Mouse (Mus musculus): ENCODE measurements around the gene Gm4763. TPM values are rescaled to one million over a fixed set of nuclear protein-coding genes. Genes with fewer than 3 reads are reported as not detected.
"Not testable (repeated sequence)": the region's sequence is repeated elsewhere in the genome, so short reads cannot be mapped to it uniquely, and the experiment has no call there.

Gm4763 gene
- polyA plus RNA-seq, 1 experiment from 2014 or later, result not detected

- no peak overlapping the region for H3K4me3 ChIP-seq (ENCODE audit: low read length)
- no peaks in the 10 kb centered on the region for H3K27me3 ChIP-seq (replicated peaks; ENCODE audit: control insufficient read depth, insufficient read depth, low read length)
- H3K9ac ChIP-seq (ENCODE audit: low read depth, low read length), result no peak overlapping the region
- no peaks in the 10 kb centered on the region for H3K4me1 ChIP-seq (ENCODE audit: control insufficient read depth, insufficient read depth, low read length)
- no peak for ATAC-seq
- 39% methylated on average over 4 of the region's 4 CpGs for WGBS
- no peaks in the 10 kb centered on the region for H3K9me3 ChIP-seq (ENCODE audit: control insufficient read depth, low read length)
- no peak overlapping the region for H3K4me2 ChIP-seq (ENCODE audit: low read depth, low read length)
- H3K27ac ChIP-seq (ENCODE audit: low read length), result no peak overlapping the region
- H3K36me3 ChIP-seq (ENCODE audit: control insufficient read depth, insufficient read depth, low read length), result no peaks in the 10 kb centered on the region
These were observed 24.0 kb upstream of the Gm4763 start for GRCm38 (mm10) chr7:24750695-24751094.

GRCm38 (mm10) chr7:24735970-24736670 is 9.4 kb upstream of the Gm4763 start:
- no peaks in the 10 kb centered on the region for H3K36me3 ChIP-seq (ENCODE audit: control insufficient read depth, insufficient read depth, low read length)
- H3K9ac ChIP-seq (ENCODE audit: low read depth, low read length), result no peak overlapping the region
- no peaks in the 10 kb centered on the region for H3K4me1 ChIP-seq (ENCODE audit: control insufficient read depth, insufficient read depth, low read length)
- H3K27ac ChIP-seq (ENCODE audit: low read length), result no peak overlapping the region
- no peak overlapping the region for H3K4me3 ChIP-seq (ENCODE audit: low read length)
- H3K27me3 ChIP-seq (replicated peaks; ENCODE audit: control insufficient read depth, insufficient read depth, low read length), result no peaks in the 10 kb centered on the region
- H3K4me2 ChIP-seq (ENCODE audit: low read depth, low read length), result no peak overlapping the region
- 13% methylated on average over 17 of the region's 17 CpGs for WGBS
- H3K9me3 ChIP-seq (ENCODE audit: control insufficient read depth, low read length), result no peaks in the 10 kb centered on the region
- ATAC-seq, result peak; percentile 58; the same call in 1 of the 2 replicates

DNA sequence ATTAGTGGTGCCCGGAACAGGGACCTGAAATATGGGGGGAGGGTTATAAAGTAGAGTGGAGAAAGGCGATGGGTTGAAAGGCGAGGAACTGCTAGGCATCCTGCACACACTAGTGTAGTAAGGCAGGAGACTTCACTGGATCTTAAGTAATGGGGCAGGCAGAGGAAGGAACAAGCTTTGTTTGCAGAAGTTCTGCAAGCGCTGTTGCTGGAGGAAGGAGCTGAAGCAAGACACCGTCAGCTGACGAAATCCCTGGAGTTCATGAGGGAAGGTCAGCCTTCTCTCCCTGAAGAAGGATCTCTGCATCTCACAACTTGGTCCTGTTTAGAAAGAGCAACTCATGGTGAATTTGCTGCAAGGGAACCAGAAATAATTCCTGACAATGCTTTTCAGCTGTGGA is 11.7 kb downstream of the Gm4763 start:
- 65% methylated on average over 6 of the region's 6 CpGs for WGBS
- ATAC-seq, result no peak
- H3K4me3 ChIP-seq (ENCODE audit: low read length), result no peak overlapping the region
- no peaks in the 10 kb centered on the region for H3K36me3 ChIP-seq (ENCODE audit: control insufficient read depth, insufficient read depth, low read length)
- H3K4me1 ChIP-seq (ENCODE audit: control insufficient read depth, insufficient read depth, low read length), result no peaks in the 10 kb centered on the region
- no peak overlapping the region for H3K9ac ChIP-seq (ENCODE audit: low read depth, low read length)
- no peaks in the 10 kb centered on the region for H3K27me3 ChIP-seq (replicated peaks; ENCODE audit: control insufficient read depth, insufficient read depth, low read length)
- no peaks in the 10 kb centered on the region for H3K9me3 ChIP-seq (ENCODE audit: control insufficient read depth, low read length)
- H3K27ac ChIP-seq (ENCODE audit: low read length), result no peak overlapping the region
- H3K4me2 ChIP-seq (ENCODE audit: low read depth, low read length), result no peak overlapping the region

GRCm38 (mm10) chr7:24708832-24709292 is 17.8 kb downstream of the Gm4763 start, which contains the start of gene BC049730:
BC049730 (plus strand) TSS chr7:24709242.
- H3K9me3 ChIP-seq (ENCODE audit: control insufficient read depth, low read length), result no peaks in the 10 kb centered on the region
- no peak within 1 kb of the TSS for H3K9ac ChIP-seq (ENCODE audit: low read depth, low read length)
- no peaks in the 10 kb centered on the region for H3K4me1 ChIP-seq (ENCODE audit: control insufficient read depth, insufficient read depth, low read length)
- H3K27ac ChIP-seq (ENCODE audit: low read length), result no peak within 1 kb of the TSS
- no peak within 1 kb of the TSS for H3K4me2 ChIP-seq (ENCODE audit: low read depth, low read length)
- no peaks in the 10 kb centered on the region for H3K27me3 ChIP-seq (replicated peaks; ENCODE audit: control insufficient read depth, insufficient read depth, low read length)
- no peaks in the 10 kb centered on the region for H3K36me3 ChIP-seq (ENCODE audit: control insufficient read depth, insufficient read depth, low read length)
- no peak for ATAC-seq
- 90% methylated on average over 14 of the region's 14 CpGs for WGBS
- no peak within 1 kb of the TSS for H3K4me3 ChIP-seq (ENCODE audit: low read length)

DNA sequence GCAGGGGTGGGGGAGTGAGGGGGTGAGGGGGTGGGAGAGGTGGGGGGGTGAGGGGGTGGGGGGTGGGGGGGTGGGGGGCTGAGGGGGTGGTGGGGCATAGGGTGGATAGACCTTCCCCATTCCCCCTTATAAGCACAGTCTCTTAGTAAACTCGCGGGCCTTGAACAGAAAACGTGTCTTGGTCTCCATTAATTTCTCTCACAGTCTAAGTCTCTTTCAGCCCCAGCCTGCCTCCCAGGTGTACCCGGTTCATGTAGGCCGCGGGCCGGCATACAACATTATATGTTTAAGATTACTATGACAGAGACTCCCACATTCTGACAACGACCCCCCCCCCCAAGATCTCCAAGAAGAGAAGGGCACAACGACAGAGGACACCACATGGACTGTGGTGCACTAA is 23.9 kb downstream of the Gm4763 start:
- not testable (repeated sequence) for ATAC-seq; H3K9me3 ChIP-seq (ENCODE audit: control insufficient read depth, low read length)

DNA sequence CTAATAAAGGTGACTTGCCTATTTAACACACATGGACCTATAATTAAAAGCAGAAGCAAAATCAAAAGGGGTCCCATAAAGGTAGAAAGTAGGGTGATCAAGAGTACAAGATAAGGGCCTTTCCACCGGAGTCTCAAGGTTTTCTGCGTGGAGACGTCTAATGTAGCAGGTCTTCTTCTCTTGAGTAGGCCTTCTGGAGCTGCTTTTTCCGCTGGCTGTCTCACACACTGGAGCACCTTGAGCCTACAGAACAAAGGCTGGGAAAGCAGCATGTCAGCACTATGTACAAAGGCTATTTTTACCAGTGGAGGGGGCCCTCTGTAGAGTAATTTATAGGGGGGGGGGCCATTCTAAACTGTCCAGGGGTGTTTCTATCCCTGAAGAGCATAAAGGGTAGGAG is 28.8 kb downstream of the Gm4763 start:
- WGBS, result 98% methylated on average over 4 of the region's 4 CpGs
- not testable (repeated sequence) for H3K4me3 ChIP-seq (ENCODE audit: low read length); H3K9ac ChIP-seq (ENCODE audit: low read depth, low read length); H3K27ac ChIP-seq (ENCODE audit: low read length); H3K27me3 ChIP-seq (replicated peaks; ENCODE audit: control insufficient read depth, insufficient read depth, low read length); H3K9me3 ChIP-seq (ENCODE audit: control insufficient read depth, low read length); ATAC-seq; H3K4me2 ChIP-seq (ENCODE audit: low read depth, low read length); H3K4me1 ChIP-seq (ENCODE audit: control insufficient read depth, insufficient read depth, low read length); H3K36me3 ChIP-seq (ENCODE audit: control insufficient read depth, insufficient read depth, low read length)

More for the DNA sequence above, 23.9 kb downstream of the Gm4763 start:
- WGBS, result 77% methylated on average over 7 of the region's 9 CpGs
- not testable (repeated sequence) for H3K9ac ChIP-seq (ENCODE audit: low read depth, low read length); H3K36me3 ChIP-seq (ENCODE audit: control insufficient read depth, insufficient read depth, low read length); H3K4me2 ChIP-seq (ENCODE audit: low read depth, low read length); H3K4me1 ChIP-seq (ENCODE audit: control insufficient read depth, insufficient read depth, low read length); H3K27me3 ChIP-seq (replicated peaks; ENCODE audit: control insufficient read depth, insufficient read depth, low read length); H3K27ac ChIP-seq (ENCODE audit: low read length); H3K4me3 ChIP-seq (ENCODE audit: low read length)

DNA sequence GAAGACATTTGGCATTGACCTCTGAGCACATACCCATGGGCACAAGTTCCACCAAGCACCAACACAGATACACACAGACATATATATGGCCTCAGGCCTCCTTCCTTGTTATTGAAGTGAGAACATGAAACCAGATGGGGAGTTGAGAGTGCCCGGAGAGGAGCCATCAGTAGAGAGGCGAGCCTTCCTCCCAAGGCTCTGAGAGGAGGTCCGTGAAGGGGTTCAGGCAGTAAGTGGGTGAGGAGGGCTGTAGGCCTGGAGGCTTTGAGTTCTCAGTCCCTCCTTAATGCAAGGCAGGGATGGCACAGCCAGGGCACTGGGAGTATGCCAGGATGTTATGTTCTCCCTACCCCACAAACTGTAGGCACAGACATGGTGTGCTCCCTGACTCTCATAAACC is 34.0 kb downstream of the Gm4763 start:
- 83% methylated on average over 2 of the region's 3 CpGs for WGBS
- not testable (repeated sequence) for H3K36me3 ChIP-seq (ENCODE audit: control insufficient read depth, insufficient read depth, low read length); H3K27ac ChIP-seq (ENCODE audit: low read length); H3K4me1 ChIP-seq (ENCODE audit: control insufficient read depth, insufficient read depth, low read length); ATAC-seq; H3K9me3 ChIP-seq (ENCODE audit: control insufficient read depth, low read length); H3K4me3 ChIP-seq (ENCODE audit: low read length); H3K27me3 ChIP-seq (replicated peaks; ENCODE audit: control insufficient read depth, insufficient read depth, low read length); H3K9ac ChIP-seq (ENCODE audit: low read depth, low read length); H3K4me2 ChIP-seq (ENCODE audit: low read depth, low read length)

GRCm38 (mm10) chr7:24687519-24687918 is 39.2 kb downstream of the Gm4763 start:
- not testable (repeated sequence) for ATAC-seq; H3K9me3 ChIP-seq (ENCODE audit: control insufficient read depth, low read length); H3K4me2 ChIP-seq (ENCODE audit: low read depth, low read length); H3K36me3 ChIP-seq (ENCODE audit: control insufficient read depth, insufficient read depth, low read length); H3K9ac ChIP-seq (ENCODE audit: low read depth, low read length); H3K4me3 ChIP-seq (ENCODE audit: low read length); H3K27me3 ChIP-seq (replicated peaks; ENCODE audit: control insufficient read depth, insufficient read depth, low read length); H3K4me1 ChIP-seq (ENCODE audit: control insufficient read depth, insufficient read depth, low read length); H3K27ac ChIP-seq (ENCODE audit: low read length)
- WGBS, result 88% methylated on average over 10 of the region's 10 CpGs

- H3K36me3 ChIP-seq (ENCODE audit: control insufficient read depth, insufficient read depth, low read length); H3K4me3 ChIP-seq (ENCODE audit: low read length); H3K4me2 ChIP-seq (ENCODE audit: low read depth, low read length); H3K9ac ChIP-seq (ENCODE audit: low read depth, low read length); H3K27me3 ChIP-seq (replicated peaks; ENCODE audit: control insufficient read depth, insufficient read depth, low read length); ATAC-seq; H3K9me3 ChIP-seq (ENCODE audit: control insufficient read depth, low read length); H3K4me1 ChIP-seq (ENCODE audit: control insufficient read depth, insufficient read depth, low read length); H3K27ac ChIP-seq (ENCODE audit: low read length): not testable (repeated sequence)
- WGBS, result 78% methylated on average over 7 of the region's 7 CpGs
These were observed 42.6 kb downstream of the Gm4763 start for GRCm38 (mm10) chr7:24684121-24684520.

DNA sequence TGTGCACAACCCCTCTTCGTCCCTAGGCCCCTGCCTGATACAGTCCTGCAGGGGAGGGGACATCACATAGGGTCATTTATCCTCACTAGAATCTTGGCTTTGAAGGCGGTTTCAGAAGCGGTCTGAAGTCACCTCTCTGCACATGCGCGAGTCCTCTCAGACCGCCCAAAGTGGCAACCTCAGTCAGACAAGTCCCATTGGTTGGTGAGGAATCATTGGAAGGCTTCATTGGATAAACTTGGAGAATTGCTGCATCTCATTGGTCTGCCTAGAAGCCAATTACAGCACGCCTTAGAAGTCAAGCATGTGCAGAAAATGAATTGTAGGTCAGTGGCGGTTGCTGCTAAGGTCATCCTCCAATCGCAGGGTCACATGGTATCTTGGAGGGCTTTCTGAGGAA is 50.1 kb downstream of the Gm4763 start, which contains the start of gene Tex101:
Tex101 (minus strand) TSS at position 101 of the 400 bp plus-strand sequence.
- H3K9ac ChIP-seq (ENCODE audit: low read depth, low read length), result no peak within 1 kb of the TSS
- H3K9me3 ChIP-seq (ENCODE audit: control insufficient read depth, low read length), result no peaks in the 10 kb centered on the region
- no peaks in the 10 kb centered on the region for H3K4me1 ChIP-seq (ENCODE audit: control insufficient read depth, insufficient read depth, low read length)
- no peaks in the 10 kb centered on the region for H3K27me3 ChIP-seq (replicated peaks; ENCODE audit: control insufficient read depth, insufficient read depth, low read length)
- H3K36me3 ChIP-seq (ENCODE audit: control insufficient read depth, insufficient read depth, low read length), result no peaks in the 10 kb centered on the region
- H3K4me3 ChIP-seq (ENCODE audit: low read length), result no peak within 1 kb of the TSS
- ATAC-seq, result no peak
- H3K4me2 ChIP-seq (ENCODE audit: low read depth, low read length), result no peak within 1 kb of the TSS
- H3K27ac ChIP-seq (ENCODE audit: low read length), result no peak within 1 kb of the TSS
- 89% methylated on average over 9 of the region's 9 CpGs for WGBS

Data from intestine, embryonic 16.5 days (tissue).